Mouse (Mus musculus) spleen, adult 2 months (tissue): Measurements from ENCODE around the gene Hist1h2ba.

ENCODE experiments used
- CTCF ChIP-seq: fragments of 200-500 bp; IDR thresholded peaks from 2 replicates; pipeline ENCODE4 v1.5.1; 2011; ENCODE audit warnings: mild to moderate bottlenecking, inconsistent platforms; ENCODE audit not compliant: insufficient read depth, insufficient read length, insufficient replicate concordance; ENCODE audit errors: extremely low read depth
- POLR2A ChIP-seq: fragments of 200-500 bp; IDR thresholded peaks from 2 replicates; pipeline ENCODE4 v1.6.1; 2011; ENCODE audit warnings: low read depth, low read length, inconsistent platforms

DNA sequence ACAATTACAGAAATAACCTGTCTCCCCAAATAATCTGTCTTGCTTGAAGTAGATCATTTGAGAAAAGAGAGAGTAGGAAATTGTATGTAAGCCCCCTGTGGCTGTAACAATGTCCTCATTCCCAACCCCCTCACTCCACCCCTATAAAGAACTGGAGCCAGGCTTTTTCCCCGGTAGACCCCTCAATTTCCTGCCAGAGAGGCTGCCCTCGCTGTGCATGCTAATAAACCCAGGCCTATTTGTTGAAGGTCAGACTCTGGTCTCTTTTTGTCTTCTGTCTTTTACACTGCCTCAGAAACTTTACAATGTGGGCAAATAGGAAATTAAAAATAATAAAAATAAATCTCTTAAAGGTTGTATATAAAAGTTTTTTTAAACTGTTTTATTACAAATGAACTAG lies 12.3 kb upstream of the Hist1h2ba start:
- TF ChIP-seq POLR2A (no peak), CTCF (no peak)
